In genomic region chr2:24949421-24950188, GRCm38 (mm10) we compare ENCODE assay signal across 8 mouse cellular contexts. TPM values are rescaled to one million over a fixed set of nuclear protein-coding genes. Genes with fewer than 3 reads are reported as not detected.
DNase-seq lines count a peak whose midpoint lies in the region; ATAC-seq lines count a peak whose summit lies in the region.

TSS of gene Zmynd19 (plus strand) at chr2:24949792.

- H3K27me3 ChIP-seq in intestine, embryonic 14.5 days (replicated peaks; ENCODE audit: control insufficient read depth, insufficient read depth, low read length): no peaks in the 10 kb centered on the region

- under 1% methylated on average over 96 of the region's 108 CpGs for WGBS in intestine, embryonic 14.5 days

- H3K4me1 ChIP-seq in intestine, embryonic 14.5 days (replicated peaks; ENCODE audit: control insufficient read depth, insufficient read depth, low read length): peaks cover 11% of the 10 kb centered on the region

- peak within 1 kb of the TSS; percentile 91 for H3K4me2 ChIP-seq in intestine, embryonic 14.5 days (ENCODE audit: low read length)

- peak within 1 kb of the TSS; percentile 62; the same call in 1 of the 2 replicates for H3K27ac ChIP-seq in intestine, embryonic 14.5 days (ENCODE audit: low read depth)

- ATAC-seq in intestine, embryonic 14.5 days (replicated peaks; ENCODE audit: low FRiP score, low TSS enrichment, low read depth): peak; percentile 96

- peak within 1 kb of the TSS; percentile 86 for H3K9ac ChIP-seq in intestine, embryonic 14.5 days (ENCODE audit: low read length)

- H3K9me3 ChIP-seq in intestine, embryonic 14.5 days (ENCODE audit: control insufficient read depth, low read length): no peaks in the 10 kb centered on the region

- peak within 1 kb of the TSS; percentile 93 for H3K4me3 ChIP-seq in intestine, embryonic 14.5 days (ENCODE audit: low read depth, low read length)

- peaks cover 30% of the 10 kb centered on the region for H3K36me3 ChIP-seq in intestine, embryonic 14.5 days (ENCODE audit: control insufficient read depth, insufficient read depth, low read length)

- DNase-seq in adrenal gland, adult (ENCODE audit: inconsistent age in 2 of 2, low spot score in 1 of 2): peak; percentile 98 to 99
- DNase-seq in embryo, embryonic 10.5 days (ENCODE audit: low spot score): peak; percentile 98
- DNase-seq in gastrocnemius, postnatal 25 days: peak; percentile 98
- DNase-seq in intestine, embryonic 14.5 days (ENCODE audit: low spot score): peak; percentile 96
- peak; percentile 98 for DNase-seq in left cerebral cortex, postnatal 14 days (ENCODE audit: low spot score in 2 of 2)
- peak; percentile 98 for DNase-seq in mesoderm, embryonic 11.5 days (ENCODE audit: low read depth, low spot score)
- DNase-seq in right cerebral cortex, postnatal 36 days (ENCODE audit: low spot score in 2 of 2): peak; percentile 95
- peak; percentile 96 for DNase-seq in yolk sac, embryonic 10.5 days (ENCODE audit: low spot score)

- intact Hi-C loops in left cerebral cortex, postnatal 14 days (cut with DNase I): no loop called here

RNA-seq across cellular contexts. Expression of gene Zmynd19, which starts in this region (rescaled TPM):
- total RNA-seq in gastrocnemius, postnatal 25 days (2021): 10 to 100 TPM; 18.3 to 20.2 TPM
- polyA plus RNA-seq in intestine, embryonic 14.5 days (2014; fragmentation: Nextera tagmentation; extraction: Ambion mirVana): 13.0 and 18.1 TPM in 2 replicates
- 10 to 100 TPM; 38.0 to 40.9 TPM for total RNA-seq in left cerebral cortex, postnatal 14 days (2021)

Comparison
In these comparisons a context has a peak if more than half of its experiments do, and no peak if none do; other contexts are left out.
1. Peak in every context shown above with its lines: DNase-seq, ATAC-seq, H3K4me3 ChIP-seq and H3K27ac ChIP-seq.